Mouse (Mus musculus): ENCODE data around the gene Rpa2. TPM values are rescaled to one million over a fixed set of nuclear protein-coding genes. Genes with fewer than 3 reads are reported as not detected.
"Not testable (repeated sequence)": the region's sequence is repeated elsewhere in the genome, so short reads cannot be mapped to it uniquely, and the experiment has no call there.

Gene Rpa2
- 35.8 and 58.8 TPM in 2 replicates for polyA plus RNA-seq (2015; fragmentation: Nextera tagmentation; extraction: Ambion mirVana)

GRCm38 (mm10) chr4:132767914-132768876 is at the start of gene Rpa2:
Gene Rpa2, plus strand, starts transcription at chr4:132768332.
- no peaks in the 10 kb centered on the region for H3K27me3 ChIP-seq (replicated peaks)
- ATAC-seq (ENCODE audit: low FRiP score): peak; percentile 98
- WGBS: under 1% methylated on average over 66 of the region's 71 CpGs
- H3K27ac ChIP-seq (replicated peaks): peak within 1 kb of the TSS; percentile 56
- H3K4me3 ChIP-seq (replicated peaks): peak within 1 kb of the TSS; percentile 91
- peaks cover 22% of the 10 kb centered on the region for H3K36me3 ChIP-seq
- H3K4me2 ChIP-seq: peak within 1 kb of the TSS; percentile 96
- peaks cover 15% of the 10 kb centered on the region for H3K4me1 ChIP-seq
- peak within 1 kb of the TSS; percentile 67 for H3K9ac ChIP-seq (replicated peaks)
- no peaks in the 10 kb centered on the region for H3K9me3 ChIP-seq (replicated peaks)

GRCm38 (mm10) chr4:132728233-132728632 is 39.9 kb upstream of the Rpa2 start:
- Histone ChIP-seq H3K9me3 (replicated peaks) (no peaks in the 10 kb centered on the region), H3K4me3 (replicated peaks) (no peak overlapping the region), H3K4me2 (no peak overlapping the region), H3K9ac (replicated peaks) (no peak overlapping the region), H3K27me3 (replicated peaks) (no peaks in the 10 kb centered on the region), H3K27ac (replicated peaks) (no peak overlapping the region), H3K4me1 (peaks cover 13% of the 10 kb centered on the region), H3K36me3 (peaks cover 30% of the 10 kb centered on the region)
- 92% methylated on average over 8 of the region's 8 CpGs for WGBS
- ATAC-seq (ENCODE audit: low FRiP score): no peak

- ATAC-seq (ENCODE audit: low FRiP score): 0 out of 2 replicates have a peak, but pooled peaks have one; percentile 13
- Histone ChIP-seq H3K36me3 (peaks cover 15% of the 10 kb centered on the region), H3K9ac (replicated peaks) (peak overlapping the region; percentile 67), H3K4me3 (replicated peaks) (peak overlapping the region; percentile 67), H3K4me1 (peaks cover 13% of the 10 kb centered on the region), H3K27ac (replicated peaks) (no peak overlapping the region), H3K9me3 (replicated peaks) (no peaks in the 10 kb centered on the region), H3K4me2 (peak overlapping the region; percentile 88), H3K27me3 (replicated peaks) (no peaks in the 10 kb centered on the region)
- WGBS: 51% methylated on average over 12 of the region's 12 CpGs
Observed at GRCm38 (mm10) chr4:132731616-132732015, 36.5 kb upstream of the Rpa2 start.

GRCm38 (mm10) chr4:132732148-132732684 is 35.9 kb upstream of the Rpa2 start, which contains the start of gene Xkr8:
Gene Xkr8, minus strand, starts transcription at chr4:132732546.
- H3K4me1 ChIP-seq: peaks cover 13% of the 10 kb centered on the region
- H3K27me3 ChIP-seq (replicated peaks): no peaks in the 10 kb centered on the region
- peak within 1 kb of the TSS; percentile 67 for H3K9ac ChIP-seq (replicated peaks)
- H3K9me3 ChIP-seq (replicated peaks): no peaks in the 10 kb centered on the region
- H3K4me3 ChIP-seq (replicated peaks): peak within 1 kb of the TSS; percentile 67
- peak within 1 kb of the TSS; percentile 51; the same call in 1 of the 2 replicates for H3K27ac ChIP-seq (replicated peaks)
- peaks cover 11% of the 10 kb centered on the region for H3K36me3 ChIP-seq
- peak within 1 kb of the TSS; percentile 88 for H3K4me2 ChIP-seq
- ATAC-seq (ENCODE audit: low FRiP score): peak; percentile 96
- 2% methylated on average over 32 of the region's 34 CpGs for WGBS

GRCm38 (mm10) chr4:132733071-132733770 is 34.9 kb upstream of the Rpa2 start:
- 92% methylated on average over 25 of the region's 25 CpGs for WGBS
- Histone ChIP-seq H3K36me3 (peaks cover 1% of the 10 kb centered on the region; the same call in 1 of the 2 replicates), H3K4me3 (replicated peaks) (no peak overlapping the region), H3K4me1 (peaks cover 13% of the 10 kb centered on the region), H3K27ac (replicated peaks) (no peak overlapping the region), H3K4me2 (0 out of 2 replicates have a peak overlapping the region, but pooled peaks have one; percentile 88), H3K27me3 (replicated peaks) (no peaks in the 10 kb centered on the region), H3K9me3 (replicated peaks) (no peaks in the 10 kb centered on the region), H3K9ac (replicated peaks) (no peak overlapping the region)
- ATAC-seq (ENCODE audit: low FRiP score): no peak

- Histone ChIP-seq H3K9ac (replicated peaks) (no peak overlapping the region), H3K27me3 (replicated peaks) (no peaks in the 10 kb centered on the region), H3K27ac (replicated peaks) (no peak overlapping the region), H3K4me3 (replicated peaks) (no peak overlapping the region), H3K9me3 (replicated peaks) (no peaks in the 10 kb centered on the region), H3K36me3 (no peaks in the 10 kb centered on the region), H3K4me2 (no peak overlapping the region), H3K4me1 (peaks cover 13% of the 10 kb centered on the region)
- WGBS: 90% methylated on average over 2 of the region's 2 CpGs
- ATAC-seq (ENCODE audit: low FRiP score): no peak
Observed at GRCm38 (mm10) chr4:132734766-132735165, 33.4 kb upstream of the Rpa2 start.

- H3K27ac ChIP-seq (replicated peaks): no peak overlapping the region
Observed at GRCm38 (mm10) chr4:132735389-132735788, 32.7 kb upstream of the Rpa2 start.

GRCm38 (mm10) chr4:132735894-132736293 is 32.2 kb upstream of the Rpa2 start:
- ATAC-seq (ENCODE audit: low FRiP score): no peak
- no peak overlapping the region for H3K4me3 ChIP-seq (replicated peaks)
- no peaks in the 10 kb centered on the region for H3K27me3 ChIP-seq (replicated peaks)
- H3K4me2 ChIP-seq: no peak overlapping the region
- 74% methylated on average over 3 of the region's 3 CpGs for WGBS
- no peak overlapping the region for H3K27ac ChIP-seq (replicated peaks)
- no peaks in the 10 kb centered on the region for H3K9me3 ChIP-seq (replicated peaks)
- peaks cover 13% of the 10 kb centered on the region for H3K4me1 ChIP-seq
- no peaks in the 10 kb centered on the region for H3K36me3 ChIP-seq
- no peak overlapping the region for H3K9ac ChIP-seq (replicated peaks)

More at GRCm38 (mm10) chr4:132735389-132735788, 32.7 kb upstream of the Rpa2 start:
- Histone ChIP-seq H3K36me3 (no peaks in the 10 kb centered on the region), H3K9me3 (replicated peaks) (no peaks in the 10 kb centered on the region), H3K9ac (replicated peaks) (no peak overlapping the region), H3K4me3 (replicated peaks) (no peak overlapping the region), H3K27me3 (replicated peaks) (no peaks in the 10 kb centered on the region), H3K4me1 (peaks cover 13% of the 10 kb centered on the region), H3K4me2 (no peak overlapping the region)
- WGBS: 83% methylated on average over 2 of the region's 2 CpGs
- no peak for ATAC-seq (ENCODE audit: low FRiP score)

GRCm38 (mm10) chr4:132737154-132737553 is 31.0 kb upstream of the Rpa2 start:
- ATAC-seq (ENCODE audit: low FRiP score); H3K36me3 ChIP-seq; H3K27ac ChIP-seq (replicated peaks); H3K27me3 ChIP-seq (replicated peaks); H3K9ac ChIP-seq (replicated peaks); H3K9me3 ChIP-seq (replicated peaks); H3K4me2 ChIP-seq; H3K4me1 ChIP-seq; H3K4me3 ChIP-seq (replicated peaks): not testable (repeated sequence)
- WGBS: 92% methylated on average over 9 of the region's 9 CpGs

GRCm38 (mm10) chr4:132741491-132741890 is 26.6 kb upstream of the Rpa2 start:
- H3K27me3 ChIP-seq (replicated peaks): no peaks in the 10 kb centered on the region
- peaks cover 15% of the 10 kb centered on the region for H3K4me1 ChIP-seq
- no peak overlapping the region for H3K9ac ChIP-seq (replicated peaks)
- H3K4me2 ChIP-seq: no peak overlapping the region
- no peak overlapping the region for H3K4me3 ChIP-seq (replicated peaks)
- no peaks in the 10 kb centered on the region for H3K9me3 ChIP-seq (replicated peaks)
- no peaks in the 10 kb centered on the region for H3K36me3 ChIP-seq
- WGBS: 96% methylated on average over 7 of the region's 7 CpGs
- no peak overlapping the region for H3K27ac ChIP-seq (replicated peaks)
- no peak for ATAC-seq (ENCODE audit: low FRiP score)
